Mouse (Mus musculus) lung, postnatal 0 days (tissue): ENCODE data around the gene Ncor2.

Experiments
- CTCF ChIP-seq: IDR thresholded peaks from 2 replicates; pipeline ENCODE4 v1.5.1; 2016; ENCODE audit warnings: antibody characterized with exemption, mild to moderate bottlenecking
- EP300 ChIP-seq: IDR thresholded peaks from 2 replicates; pipeline ENCODE4 v1.6.1; 2016; ENCODE audit warnings: antibody characterized with exemption, mild to moderate bottlenecking, control low read depth

DNA sequence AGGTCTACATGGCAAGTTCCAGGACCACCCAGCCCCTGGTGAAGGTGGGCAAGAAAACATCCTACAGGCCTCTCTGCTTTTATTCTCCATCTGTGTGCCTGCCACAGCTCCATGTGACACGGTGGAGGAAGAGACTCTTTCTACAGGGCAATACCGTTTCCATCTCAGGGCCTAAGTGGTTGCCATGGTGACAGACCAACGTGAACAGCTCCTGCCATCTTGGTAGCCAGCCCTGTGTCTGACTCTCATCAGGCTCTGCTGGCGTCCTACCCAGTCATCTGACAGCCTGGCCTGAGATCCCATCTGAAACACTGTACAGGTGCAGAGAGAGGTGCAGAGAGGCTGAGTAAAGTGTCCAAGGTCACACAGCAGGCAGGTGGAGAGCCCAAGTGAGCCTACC lies 45.4 kb downstream of the Ncor2 start:
- TF ChIP-seq CTCF (no peak), EP300 (no peak)
